Mouse (Mus musculus): ENCODE data around the gene 1700010B08Rik.

1700010B08Rik gene

GRCm38 (mm10) chr2:173722251-173722857 is 3.1 kb downstream of the 1700010B08Rik start:
- no peak for DNase-seq (ENCODE audit: low spot score in 2 of 2)

- DNase-seq (ENCODE audit: low spot score in 2 of 2) = no peak
Measured at GRCm38 (mm10) chr2:173724382-173724781, 5.2 kb downstream of the 1700010B08Rik start.

- DNase-seq (ENCODE audit: low spot score in 2 of 2) = no peak
Measured at GRCm38 (mm10) chr2:173724940-173725807, 6.0 kb downstream of the 1700010B08Rik start.

- DNase-seq (ENCODE audit: low spot score in 2 of 2) = no peak
Measured at GRCm38 (mm10) chr2:173725819-173726218, 6.6 kb downstream of the 1700010B08Rik start.

- DNase-seq (ENCODE audit: low spot score in 2 of 2) = peak in 1 of 2 experiments; percentile 13
Measured at GRCm38 (mm10) chr2:173730444-173730966, 11.3 kb downstream of the 1700010B08Rik start.

- no peak for DNase-seq (ENCODE audit: low spot score in 2 of 2)
Measured at GRCm38 (mm10) chr2:173734426-173734825, 15.2 kb downstream of the 1700010B08Rik start.

- peak; percentile 99 for DNase-seq (ENCODE audit: low spot score in 2 of 2)
Measured at GRCm38 (mm10) chr2:173737222-173737989, 18.2 kb downstream of the 1700010B08Rik start, which contains the start of gene Vapb. Vapb (plus strand) TSS chr2:173737511.

GRCm38 (mm10) chr2:173738232-173738631 is 19.0 kb downstream of the 1700010B08Rik start:
- DNase-seq (ENCODE audit: low spot score in 2 of 2) = no peak

- DNase-seq (ENCODE audit: low spot score in 2 of 2) = no peak
Measured at GRCm38 (mm10) chr2:173739107-173739506, 19.9 kb downstream of the 1700010B08Rik start.

GRCm38 (mm10) chr2:173742090-173742489 is 22.9 kb downstream of the 1700010B08Rik start:
- DNase-seq (ENCODE audit: low spot score in 2 of 2) = no peak

- no peak for DNase-seq (ENCODE audit: low spot score in 2 of 2)
Measured at GRCm38 (mm10) chr2:173742744-173743143, 23.5 kb downstream of the 1700010B08Rik start.

- DNase-seq (ENCODE audit: low spot score in 2 of 2) = peak in 1 of 2 experiments; percentile 6
Measured at GRCm38 (mm10) chr2:173744070-173744815, 25.0 kb downstream of the 1700010B08Rik start.

GRCm38 (mm10) chr2:173748961-173749659 is 29.9 kb downstream of the 1700010B08Rik start:
- no peak for DNase-seq (ENCODE audit: low spot score in 2 of 2)

GRCm38 (mm10) chr2:173755433-173756144 is 36.4 kb downstream of the 1700010B08Rik start:
- DNase-seq (ENCODE audit: low spot score in 2 of 2) = no peak

- DNase-seq (ENCODE audit: low spot score in 2 of 2) = no peak
Measured at GRCm38 (mm10) chr2:173757624-173758155, 38.5 kb downstream of the 1700010B08Rik start.

- DNase-seq (ENCODE audit: low spot score in 2 of 2) = no peak
Measured at GRCm38 (mm10) chr2:173760607-173761006, 41.4 kb downstream of the 1700010B08Rik start.

- no peak for DNase-seq (ENCODE audit: low spot score in 2 of 2)
Measured at GRCm38 (mm10) chr2:173764629-173765028, 45.4 kb downstream of the 1700010B08Rik start.

GRCm38 (mm10) chr2:173767959-173768595 is 48.9 kb downstream of the 1700010B08Rik start:
- DNase-seq (ENCODE audit: low spot score in 2 of 2) = no peak

- DNase-seq (ENCODE audit: low spot score in 2 of 2) = no peak
Measured at GRCm38 (mm10) chr2:173769183-173769582, 50.0 kb downstream of the 1700010B08Rik start.

All from urinary bladder, adult 18-20 months (tissue).